In genomic region chr14:44821177-44822057, GRCm38 (mm10) we compare ENCODE assay signal across 21 mouse cellular contexts. TPM values are rescaled to one million over a fixed set of nuclear protein-coding genes. Genes with fewer than 3 reads are reported as not detected.
"Had no signal": no experiment of that assay in that cellular context is flagged by ENCODE, and none has a peak within 500 bp of the region (broad histone marks: within the 10 kb centered on the region; RNA-seq: fewer than 3 reads in every experiment).

No protein-coding gene starts in this region.

- H3K4me3 ChIP-seq: intestine, embryonic 15.5 days; kidney, embryonic 15.5 days; left cerebral cortex, adult 2 months; liver, embryonic 13.5 days; midbrain, embryonic 12.5 days; midbrain, embryonic 15.5 days; myocyte; neural tube, embryonic 13.5 days; stomach, embryonic 15.5 days had no signal

- H3K27ac ChIP-seq: intestine, embryonic 15.5 days; kidney, embryonic 15.5 days; left cerebral cortex, adult 2 months; liver, embryonic 13.5 days; midbrain, embryonic 12.5 days; midbrain, embryonic 15.5 days; neural tube, embryonic 13.5 days; stomach, embryonic 15.5 days had no signal

- H3K4me1 ChIP-seq: intestine, embryonic 15.5 days; kidney, embryonic 15.5 days; liver, embryonic 13.5 days; midbrain, embryonic 12.5 days; midbrain, embryonic 15.5 days; neural tube, embryonic 13.5 days; stomach, embryonic 15.5 days had no signal

- H3K9me3 ChIP-seq: intestine, embryonic 15.5 days; kidney, embryonic 15.5 days; liver, embryonic 13.5 days; midbrain, embryonic 12.5 days; midbrain, embryonic 15.5 days; neural tube, embryonic 13.5 days; stomach, embryonic 15.5 days had no signal

- H3K36me3 ChIP-seq: intestine, embryonic 15.5 days; kidney, embryonic 15.5 days; liver, embryonic 13.5 days; midbrain, embryonic 12.5 days; midbrain, embryonic 15.5 days; neural tube, embryonic 13.5 days; stomach, embryonic 15.5 days had no signal

- ATAC-seq: intestine, embryonic 15.5 days; midbrain, embryonic 15.5 days had no signal

- H3K27me3 ChIP-seq: intestine, embryonic 15.5 days; kidney, embryonic 15.5 days; liver, embryonic 13.5 days; midbrain, embryonic 12.5 days; midbrain, embryonic 15.5 days; neural tube, embryonic 13.5 days; stomach, embryonic 15.5 days had no signal

- DNase-seq: kidney, adult 11 months; kidney, adult 8-10 months; kidney, postnatal 10 days; kidney, postnatal 36 days; layer of hippocampus, postnatal 36 days; liver, embryonic 13.5 days; retina, postnatal 1 day; right cerebral cortex, postnatal 25 days; spleen, adult 18-20 months; thymus, postnatal 25 days had no signal

- H3K9ac ChIP-seq: intestine, embryonic 15.5 days; kidney, embryonic 15.5 days; liver, embryonic 13.5 days; midbrain, embryonic 12.5 days; midbrain, embryonic 15.5 days; neural tube, embryonic 13.5 days; stomach, embryonic 15.5 days had no signal

- H3K4me2 ChIP-seq: intestine, embryonic 15.5 days; kidney, embryonic 15.5 days; liver, embryonic 13.5 days; midbrain, embryonic 12.5 days; midbrain, embryonic 15.5 days; neural tube, embryonic 13.5 days; stomach, embryonic 15.5 days had no signal

RNA-seq across cellular contexts. Expression of gene Ptgdr, which starts 37.8 kb away (rescaled TPM):
- total RNA-seq: liver, adult 2 months; neutrophil, adult 5-6 weeks had no signal
- polyA plus RNA-seq: intestine, embryonic 15.5 days; kidney, embryonic 15.5 days; liver, adult 2 months; liver, embryonic 13.5 days; liver, embryonic 16.5 days; myocyte had no signal
